Mouse (Mus musculus) thymus, postnatal 14 days (tissue): ENCODE measurements around the gene Pde6d.

Experiments
- DNase-seq: peaks from one replicate; pipeline ENCODE4 v3.0.0; 2021

The Pde6d gene

DNA sequence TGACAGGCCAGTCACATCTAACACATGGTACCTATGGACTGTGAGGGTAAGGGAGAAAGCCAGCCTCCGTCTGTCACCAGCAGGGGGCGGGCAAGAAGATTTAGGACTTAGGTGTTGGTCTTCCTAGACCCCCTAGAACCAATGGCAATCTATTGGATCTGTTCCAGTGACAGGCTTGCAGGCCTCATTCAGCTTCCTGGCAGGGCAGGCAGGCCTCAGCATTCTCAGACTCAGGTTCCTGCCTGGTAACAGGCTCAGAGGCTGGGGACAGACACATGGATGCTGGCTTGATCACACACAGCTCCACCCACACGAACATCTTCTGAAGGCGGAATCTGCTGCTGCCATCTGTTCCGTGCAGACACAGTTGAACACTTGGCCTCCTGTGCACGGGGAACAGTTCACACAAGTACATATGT, 81.3 kb downstream of the Pde6d start:
- peak; percentile 88 for DNase-seq

DNA sequence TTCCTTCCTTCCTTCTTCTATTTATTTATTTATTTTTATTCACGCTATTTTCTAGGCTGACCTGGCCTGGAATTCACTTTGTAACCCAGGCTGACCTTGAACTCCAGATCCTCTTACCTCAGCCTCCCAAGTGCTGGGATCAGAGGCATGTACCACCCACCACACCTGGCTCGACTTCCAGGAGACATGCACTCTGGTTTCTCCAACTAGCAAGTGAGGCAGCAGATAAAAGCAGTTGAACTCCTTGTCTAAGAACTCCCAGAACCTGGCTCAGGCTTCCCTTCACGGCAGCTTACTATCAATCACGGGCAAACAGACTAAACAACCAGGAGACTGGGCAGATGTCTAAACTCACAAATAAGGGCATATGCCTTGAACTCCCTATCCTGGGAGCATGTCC, 81.7 kb downstream of the Pde6d start:
- DNase-seq = no peak

DNA sequence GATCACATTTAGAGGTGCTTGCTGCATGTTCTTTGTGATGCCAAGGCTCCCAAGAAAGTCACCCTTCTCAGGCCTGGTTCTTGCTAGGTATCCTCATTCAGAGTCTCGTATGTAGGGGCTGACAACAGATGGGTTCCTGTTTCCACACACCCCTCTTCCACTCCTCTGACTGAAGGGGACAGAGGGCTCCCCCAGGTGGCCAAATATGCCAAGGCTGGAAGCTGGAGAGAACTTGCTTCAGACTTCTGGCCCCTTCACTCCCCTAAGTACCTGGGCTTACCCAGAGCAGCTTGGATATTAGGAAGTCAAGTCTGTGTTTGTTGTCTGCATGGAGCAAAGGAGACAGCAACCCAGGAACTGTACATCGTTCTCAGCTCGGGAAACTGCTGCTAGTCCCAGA, 82.5 kb downstream of the Pde6d start:
- DNase-seq = peak; percentile 93

DNA sequence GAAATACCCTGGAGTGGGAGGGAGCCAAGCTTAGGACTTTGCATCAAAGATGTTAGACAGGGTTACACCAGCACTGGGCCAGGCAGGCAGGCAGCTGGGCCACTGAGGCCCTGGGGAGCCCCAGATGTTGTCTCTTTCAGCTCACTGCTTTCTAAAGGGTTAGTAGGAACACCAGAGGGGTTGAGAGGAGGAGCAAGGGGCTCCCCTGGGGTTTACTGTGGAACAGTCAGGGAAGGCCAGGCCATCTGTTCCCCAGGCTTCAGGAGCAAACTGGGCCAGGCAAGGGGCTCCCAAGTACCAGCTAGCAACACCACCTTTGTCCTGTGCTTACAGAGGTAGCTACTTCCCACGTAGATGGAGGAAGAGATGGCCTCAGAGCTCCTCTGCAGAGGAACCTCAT, 83.8 kb downstream of the Pde6d start:
- DNase-seq = no peak

DNA sequence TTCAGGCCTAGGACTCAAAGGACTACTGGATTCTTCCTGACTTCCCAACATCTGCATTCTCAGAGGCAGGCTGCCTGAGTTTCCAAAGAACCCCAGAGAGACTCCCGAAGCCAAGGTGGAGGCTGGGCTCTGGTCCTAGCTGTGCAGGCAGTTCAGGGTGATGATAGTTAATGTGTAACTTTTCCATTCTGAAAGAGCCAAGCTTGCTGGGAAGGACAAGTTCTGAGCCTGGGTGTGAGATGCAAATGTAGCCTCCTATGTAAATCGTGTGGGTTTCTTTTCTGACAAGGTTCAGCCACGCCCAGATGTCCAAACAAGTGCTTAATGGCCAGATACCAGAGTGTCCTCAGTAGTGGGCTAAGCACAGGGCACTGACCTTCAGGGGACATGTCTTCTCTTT, 84.4 kb downstream of the Pde6d start:
- no peak for DNase-seq

DNA sequence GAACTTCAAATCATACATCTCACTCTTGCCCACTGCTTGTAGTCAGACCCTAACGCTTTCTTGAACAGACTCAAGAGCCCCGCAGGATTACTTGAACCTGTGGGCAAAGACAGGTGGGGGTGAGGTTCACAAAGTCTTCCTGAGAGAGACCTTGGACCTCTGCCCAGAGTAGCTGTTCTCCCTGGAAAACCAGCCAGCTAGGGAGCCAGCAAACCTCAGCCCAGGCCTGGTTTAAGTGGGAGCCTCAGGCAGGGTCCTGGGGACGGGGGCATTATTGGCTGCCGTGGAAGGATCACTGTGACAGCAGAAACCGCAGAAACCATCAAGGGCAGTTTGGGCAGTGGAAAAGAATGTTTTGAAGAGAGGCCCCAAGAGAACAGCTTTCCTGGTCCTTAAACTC, 85.1 kb downstream of the Pde6d start:
- DNase-seq = no peak

DNA sequence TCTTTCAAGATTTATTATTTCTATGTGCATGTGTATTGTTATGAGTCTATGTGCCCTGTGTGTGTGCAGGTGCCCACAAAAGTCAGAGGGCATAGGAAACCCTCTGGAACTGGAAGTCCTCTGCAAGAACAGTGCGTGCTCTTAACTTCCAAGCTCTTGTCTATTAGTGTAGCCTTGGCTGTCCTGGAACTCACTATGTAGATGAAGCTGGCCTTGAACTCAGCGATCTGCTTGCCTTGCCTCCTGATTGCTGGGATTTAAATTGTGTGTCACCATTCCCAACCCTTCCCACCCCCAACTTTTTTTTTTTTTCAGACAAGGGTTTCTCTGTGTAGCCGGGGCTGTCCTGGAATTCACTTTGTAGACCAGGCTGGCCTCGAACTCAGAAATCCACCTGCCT, 86.1 kb downstream of the Pde6d start:
- no peak for DNase-seq

DNA sequence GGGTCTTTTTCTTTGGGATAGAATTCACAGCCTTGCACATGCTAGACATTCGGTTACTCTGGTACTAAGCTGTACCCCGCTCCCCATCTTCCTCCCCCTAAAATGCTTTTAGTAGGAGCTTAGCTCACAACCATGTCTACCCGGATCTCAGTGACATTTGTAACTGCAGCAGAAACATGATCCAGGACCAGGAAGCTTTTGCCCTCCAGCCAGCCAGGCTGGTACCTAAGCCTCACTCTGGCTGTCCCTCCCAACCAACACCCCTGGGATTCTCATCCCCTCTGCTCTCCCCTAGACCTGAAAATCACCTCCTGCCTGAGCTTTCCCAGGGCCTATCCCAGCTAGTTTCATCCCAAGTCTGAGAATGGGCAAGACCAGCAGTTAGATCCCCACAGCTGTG, 88.6 kb downstream of the Pde6d start:
- DNase-seq = no peak
